Mouse (Mus musculus): ENCODE measurements around the gene Ndrg3. TPM values are rescaled to one million over a fixed set of nuclear protein-coding genes. Genes with fewer than 3 reads are reported as not detected.
"Not testable (repeated sequence)": the region's sequence is repeated elsewhere in the genome, so short reads cannot be mapped to it uniquely, and the experiment has no call there.

Ndrg3 gene
- polyA plus RNA-seq, 1 experiment from 2014 or later, result 48.2 TPM

DNA sequence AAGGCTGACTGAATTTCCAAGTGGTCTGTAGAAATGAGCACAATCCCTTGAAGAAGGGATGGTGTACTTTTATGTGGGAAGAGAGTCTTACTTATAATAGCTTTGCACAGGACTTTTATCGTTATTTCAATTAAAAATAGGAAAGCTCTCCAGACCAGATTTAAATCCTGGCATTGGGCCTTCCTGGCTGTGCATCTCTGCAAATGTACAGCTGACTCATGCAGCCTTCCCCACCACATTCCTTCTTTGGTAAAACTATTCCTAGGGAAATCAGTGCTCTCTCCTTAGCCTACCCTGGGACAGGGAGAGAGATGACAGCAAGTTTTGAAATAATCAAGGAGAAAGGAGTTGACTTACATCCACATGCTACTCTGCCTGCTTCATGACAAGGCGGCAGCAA lies 54.1 kb downstream of the Ndrg3 start:
- H3K4me3 ChIP-seq (ENCODE audit: low read depth, low read length), result no peak overlapping the region
- no peak overlapping the region for H3K9ac ChIP-seq (ENCODE audit: low read depth, low read length)
- ATAC-seq (ENCODE audit: low FRiP score), result no peak
- no peaks in the 10 kb centered on the region for H3K4me1 ChIP-seq (replicated peaks; ENCODE audit: control insufficient read depth, insufficient read depth, low read length)
- H3K36me3 ChIP-seq (ENCODE audit: control insufficient read depth, insufficient read depth, low read length), result no peaks in the 10 kb centered on the region
- no peaks in the 10 kb centered on the region for H3K27me3 ChIP-seq (ENCODE audit: control insufficient read depth, insufficient read depth, low read length)
- H3K4me2 ChIP-seq (replicated peaks; ENCODE audit: low read depth, low read length), result no peak overlapping the region
- no peaks in the 10 kb centered on the region for H3K9me3 ChIP-seq (ENCODE audit: control insufficient read depth, low read length)
- no peak overlapping the region for H3K27ac ChIP-seq (ENCODE audit: low read depth, low read length)
- 92% methylated on average over 2 of the region's 2 CpGs for WGBS
- DNase-seq (ENCODE audit: low spot score), result no peak

DNA sequence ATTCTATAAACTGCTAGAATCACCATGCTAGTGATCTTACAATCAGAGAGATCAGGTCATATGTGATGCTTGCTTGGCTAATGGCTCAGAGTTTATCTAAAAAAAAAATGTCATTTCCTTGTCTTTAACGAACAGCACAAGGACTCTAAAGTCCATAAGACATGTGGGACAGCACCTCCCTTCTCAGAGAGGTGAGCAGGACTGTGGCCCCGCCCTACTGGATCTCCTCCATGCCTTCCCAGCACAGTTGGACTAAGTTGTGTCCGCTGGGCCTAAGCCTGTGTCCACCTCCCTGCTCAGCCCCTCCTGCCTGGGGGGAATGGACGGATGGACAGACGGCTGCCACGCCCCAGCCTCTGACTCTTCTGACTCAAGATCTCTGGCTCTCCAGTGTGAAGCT lies 56.9 kb downstream of the Ndrg3 start:
- ATAC-seq (ENCODE audit: low FRiP score) (no peak), DNase-seq (ENCODE audit: low spot score) (no peak)
- Histone ChIP-seq H3K9me3 (ENCODE audit: control insufficient read depth, low read length) (no peaks in the 10 kb centered on the region), H3K4me3 (ENCODE audit: low read depth, low read length) (no peak overlapping the region), H3K27ac (ENCODE audit: low read depth, low read length) (no peak overlapping the region), H3K9ac (ENCODE audit: low read depth, low read length) (no peak overlapping the region), H3K36me3 (ENCODE audit: control insufficient read depth, insufficient read depth, low read length) (no peaks in the 10 kb centered on the region), H3K27me3 (ENCODE audit: control insufficient read depth, insufficient read depth, low read length) (no peaks in the 10 kb centered on the region), H3K4me1 (replicated peaks; ENCODE audit: control insufficient read depth, insufficient read depth, low read length) (no peaks in the 10 kb centered on the region), H3K4me2 (replicated peaks; ENCODE audit: low read depth, low read length) (no peak overlapping the region)
- WGBS, result 79% methylated on average over 6 of the region's 6 CpGs

- DNase-seq (ENCODE audit: low spot score) (no peak), ATAC-seq (ENCODE audit: low FRiP score) (no peak)
- Histone ChIP-seq H3K4me1 (replicated peaks; ENCODE audit: control insufficient read depth, insufficient read depth, low read length) (no peaks in the 10 kb centered on the region), H3K9ac (ENCODE audit: low read depth, low read length) (no peak overlapping the region), H3K27ac (ENCODE audit: low read depth, low read length) (no peak overlapping the region), H3K9me3 (ENCODE audit: control insufficient read depth, low read length) (no peaks in the 10 kb centered on the region), H3K4me2 (replicated peaks; ENCODE audit: low read depth, low read length) (no peak overlapping the region), H3K4me3 (ENCODE audit: low read depth, low read length) (no peak overlapping the region), H3K36me3 (ENCODE audit: control insufficient read depth, insufficient read depth, low read length) (no peaks in the 10 kb centered on the region), H3K27me3 (ENCODE audit: control insufficient read depth, insufficient read depth, low read length) (no peaks in the 10 kb centered on the region)
- 94% methylated on average over 1 of the region's 1 CpGs for WGBS
Measured at GRCm38 (mm10) chr2:156933426-156933825, 58.4 kb downstream of the Ndrg3 start.

GRCm38 (mm10) chr2:156931421-156931820 lies 60.4 kb downstream of the Ndrg3 start:
- H3K27ac ChIP-seq (ENCODE audit: low read depth, low read length), result no peak overlapping the region
- no peaks in the 10 kb centered on the region for H3K4me1 ChIP-seq (replicated peaks; ENCODE audit: control insufficient read depth, insufficient read depth, low read length)
- no peak for ATAC-seq (ENCODE audit: low FRiP score)
- H3K27me3 ChIP-seq (ENCODE audit: control insufficient read depth, insufficient read depth, low read length), result no peaks in the 10 kb centered on the region
- H3K4me2 ChIP-seq (replicated peaks; ENCODE audit: low read depth, low read length), result no peak overlapping the region
- no peaks in the 10 kb centered on the region for H3K9me3 ChIP-seq (ENCODE audit: control insufficient read depth, low read length)
- no peak overlapping the region for H3K9ac ChIP-seq (ENCODE audit: low read depth, low read length)
- no peaks in the 10 kb centered on the region for H3K36me3 ChIP-seq (ENCODE audit: control insufficient read depth, insufficient read depth, low read length)
- no peak for DNase-seq (ENCODE audit: low spot score)
- H3K4me3 ChIP-seq (ENCODE audit: low read depth, low read length), result no peak overlapping the region
- WGBS, result 100% methylated on average over 2 of the region's 2 CpGs

- Histone ChIP-seq H3K4me3 (ENCODE audit: low read depth, low read length) (no peak overlapping the region), H3K4me2 (replicated peaks; ENCODE audit: low read depth, low read length) (no peak overlapping the region), H3K36me3 (ENCODE audit: control insufficient read depth, insufficient read depth, low read length) (no peaks in the 10 kb centered on the region), H3K9ac (ENCODE audit: low read depth, low read length) (no peak overlapping the region), H3K9me3 (ENCODE audit: control insufficient read depth, low read length) (no peaks in the 10 kb centered on the region), H3K4me1 (replicated peaks; ENCODE audit: control insufficient read depth, insufficient read depth, low read length) (no peaks in the 10 kb centered on the region), H3K27me3 (ENCODE audit: control insufficient read depth, insufficient read depth, low read length) (no peaks in the 10 kb centered on the region), H3K27ac (ENCODE audit: low read depth, low read length) (no peak overlapping the region)
- ATAC-seq (ENCODE audit: low FRiP score), result no peak
- no peak for DNase-seq (ENCODE audit: low spot score)
- WGBS, result 91% methylated on average over 6 of the region's 6 CpGs
Measured at GRCm38 (mm10) chr2:156930549-156930948, 61.3 kb downstream of the Ndrg3 start.

DNA sequence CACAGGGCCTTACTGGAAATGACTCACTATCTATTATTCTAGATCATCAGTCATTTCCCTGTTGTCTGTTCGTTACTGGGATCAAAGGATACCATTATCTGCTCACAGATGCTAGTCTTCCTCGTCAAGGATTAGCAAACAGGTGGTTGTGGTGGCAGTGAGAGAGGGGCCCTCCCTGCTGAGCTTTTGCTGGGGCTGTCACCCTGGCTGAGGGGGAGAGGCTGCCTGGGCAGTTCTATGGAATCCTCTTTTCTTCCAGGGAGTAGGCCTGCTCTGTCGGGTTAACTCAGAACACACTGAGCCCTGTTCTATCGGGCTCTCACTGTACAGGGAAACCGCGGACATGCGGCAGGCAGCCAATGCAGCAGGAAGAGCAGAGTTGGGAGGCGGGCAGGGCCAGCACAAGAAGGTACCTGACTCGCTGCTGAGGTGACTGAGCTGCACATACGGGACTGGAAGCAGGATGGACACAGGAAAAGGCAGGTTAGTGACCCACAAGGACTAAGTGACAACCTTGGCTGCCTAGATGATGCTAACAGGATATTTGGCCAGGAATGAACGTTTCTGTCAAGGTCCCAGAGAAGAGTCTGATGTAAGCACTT lies 62.2 kb downstream of the Ndrg3 start:
- 62% methylated on average over 11 of the region's 11 CpGs for WGBS
- H3K27me3 ChIP-seq (ENCODE audit: control insufficient read depth, insufficient read depth, low read length), result no peaks in the 10 kb centered on the region
- no peaks in the 10 kb centered on the region for H3K4me1 ChIP-seq (replicated peaks; ENCODE audit: control insufficient read depth, insufficient read depth, low read length)
- no peaks in the 10 kb centered on the region for H3K36me3 ChIP-seq (ENCODE audit: control insufficient read depth, insufficient read depth, low read length)
- no peak for ATAC-seq (ENCODE audit: low FRiP score)
- no peak overlapping the region for H3K4me3 ChIP-seq (ENCODE audit: low read depth, low read length)
- no peaks in the 10 kb centered on the region for H3K9me3 ChIP-seq (ENCODE audit: control insufficient read depth, low read length)
- no peak overlapping the region for H3K9ac ChIP-seq (ENCODE audit: low read depth, low read length)
- no peak for DNase-seq (ENCODE audit: low spot score)
- H3K4me2 ChIP-seq (replicated peaks; ENCODE audit: low read depth, low read length), result no peak overlapping the region
- no peak overlapping the region for H3K27ac ChIP-seq (ENCODE audit: low read depth, low read length)

DNA sequence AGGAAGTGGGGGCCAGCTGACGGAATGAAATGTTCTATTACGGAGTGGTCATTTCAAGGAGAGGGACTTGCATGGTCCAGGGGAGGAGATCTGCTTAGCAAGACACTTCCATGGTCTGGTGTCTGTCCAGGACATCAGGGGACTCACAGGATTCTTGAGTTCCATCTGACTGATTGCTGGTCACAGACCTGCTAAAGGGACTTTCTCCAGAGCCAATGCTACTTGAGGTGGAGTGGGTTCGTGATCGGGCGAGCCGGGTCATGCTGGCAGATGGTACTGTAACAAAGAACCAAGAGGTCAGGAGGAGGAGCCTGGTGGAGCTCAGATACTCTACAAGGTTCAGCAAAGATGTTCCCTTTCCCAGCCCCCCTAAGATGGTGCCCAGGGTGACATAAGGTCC lies 63.2 kb downstream of the Ndrg3 start:
- H3K27me3 ChIP-seq (ENCODE audit: control insufficient read depth, insufficient read depth, low read length), result no peaks in the 10 kb centered on the region
- H3K36me3 ChIP-seq (ENCODE audit: control insufficient read depth, insufficient read depth, low read length), result no peaks in the 10 kb centered on the region
- H3K9me3 ChIP-seq (ENCODE audit: control insufficient read depth, low read length), result no peaks in the 10 kb centered on the region
- ATAC-seq (ENCODE audit: low FRiP score) (no peak), DNase-seq (ENCODE audit: low spot score) (no peak)
- H3K4me1 ChIP-seq (replicated peaks; ENCODE audit: control insufficient read depth, insufficient read depth, low read length), result no peaks in the 10 kb centered on the region
- H3K4me2 ChIP-seq (replicated peaks; ENCODE audit: low read depth, low read length), result no peak overlapping the region
- no peak overlapping the region for H3K4me3 ChIP-seq (ENCODE audit: low read depth, low read length)
- no peak overlapping the region for H3K27ac ChIP-seq (ENCODE audit: low read depth, low read length)
- 94% methylated on average over 6 of the region's 6 CpGs for WGBS
- no peak overlapping the region for H3K9ac ChIP-seq (ENCODE audit: low read depth, low read length)

GRCm38 (mm10) chr2:156927663-156928062 lies 64.2 kb downstream of the Ndrg3 start:
- 90% methylated on average over 6 of the region's 6 CpGs for WGBS
- Histone ChIP-seq H3K27me3 (ENCODE audit: control insufficient read depth, insufficient read depth, low read length) (no peaks in the 10 kb centered on the region), H3K4me2 (replicated peaks; ENCODE audit: low read depth, low read length) (no peak overlapping the region), H3K4me1 (replicated peaks; ENCODE audit: control insufficient read depth, insufficient read depth, low read length) (no peaks in the 10 kb centered on the region), H3K9ac (ENCODE audit: low read depth, low read length) (no peak overlapping the region), H3K9me3 (ENCODE audit: control insufficient read depth, low read length) (no peaks in the 10 kb centered on the region), H3K4me3 (ENCODE audit: low read depth, low read length) (no peak overlapping the region), H3K27ac (ENCODE audit: low read depth, low read length) (no peak overlapping the region), H3K36me3 (ENCODE audit: control insufficient read depth, insufficient read depth, low read length) (no peaks in the 10 kb centered on the region)
- DNase-seq (ENCODE audit: low spot score), result no peak
- no peak for ATAC-seq (ENCODE audit: low FRiP score)

GRCm38 (mm10) chr2:156925611-156926010 lies 66.2 kb downstream of the Ndrg3 start:
- not testable (repeated sequence) for H3K4me1 ChIP-seq (replicated peaks; ENCODE audit: control insufficient read depth, insufficient read depth, low read length); DNase-seq (ENCODE audit: low spot score); H3K36me3 ChIP-seq (ENCODE audit: control insufficient read depth, insufficient read depth, low read length); H3K4me2 ChIP-seq (replicated peaks; ENCODE audit: low read depth, low read length); H3K27me3 ChIP-seq (ENCODE audit: control insufficient read depth, insufficient read depth, low read length); H3K4me3 ChIP-seq (ENCODE audit: low read depth, low read length); H3K9me3 ChIP-seq (ENCODE audit: control insufficient read depth, low read length); H3K27ac ChIP-seq (ENCODE audit: low read depth, low read length); H3K9ac ChIP-seq (ENCODE audit: low read depth, low read length); ATAC-seq (ENCODE audit: low FRiP score)
- WGBS, result 76% methylated on average over 3 of the region's 3 CpGs
